Mouse (Mus musculus) forelimb bud, embryonic 11.5 days (tissue): ENCODE data around the gene Pan2.
"Not testable (repeated sequence)": the region's sequence is repeated elsewhere in the genome, so short reads cannot be mapped to it uniquely, and the experiment has no call there.

Experiments
- DNase-seq: peaks from one replicate; pipeline ENCODE4 v3.0.0-alpha.2; 2012; ENCODE audit warnings: low read depth, low spot score

Pan2 gene

GRCm38 (mm10) chr10:128283604-128284579, 19.2 kb upstream of the Pan2 start:
- DNase-seq, result peak; percentile 72

GRCm38 (mm10) chr10:128290594-128290993, 12.5 kb upstream of the Pan2 start:
- DNase-seq, result not testable (repeated sequence)

GRCm38 (mm10) chr10:128296370-128297090, 6.6 kb upstream of the Pan2 start:
- DNase-seq, result no peak

GRCm38 (mm10) chr10:128297221-128297620, 5.9 kb upstream of the Pan2 start:
- no peak for DNase-seq

- no peak for DNase-seq
Measured at GRCm38 (mm10) chr10:128297622-128298021, 5.5 kb upstream of the Pan2 start.

- DNase-seq, result no peak
Measured at GRCm38 (mm10) chr10:128298243-128298642, 4.9 kb upstream of the Pan2 start.

- DNase-seq, result no peak
Measured at GRCm38 (mm10) chr10:128298702-128299171, 4.4 kb upstream of the Pan2 start, which contains the start of gene Il23a. Gene Il23a (minus strand): TSS chr10:128298752.

GRCm38 (mm10) chr10:128302357-128302756, 778 bp upstream of the Pan2 start:
- DNase-seq, result no peak

GRCm38 (mm10) chr10:128302785-128303125, 380 bp upstream of the Pan2 start:
- no peak for DNase-seq

GRCm38 (mm10) chr10:128309654-128310053, 6.5 kb downstream of the Pan2 start:
- DNase-seq, result no peak

- no peak for DNase-seq
Measured at GRCm38 (mm10) chr10:128310177-128310576, 7.0 kb downstream of the Pan2 start.

- DNase-seq, result no peak
Measured at GRCm38 (mm10) chr10:128310902-128311301, 7.8 kb downstream of the Pan2 start.

- no peak for DNase-seq
Measured at GRCm38 (mm10) chr10:128315578-128315977, 12.4 kb downstream of the Pan2 start.

GRCm38 (mm10) chr10:128321641-128322040, 18.5 kb downstream of the Pan2 start:
- no peak for DNase-seq

- peak; percentile 97 for DNase-seq
Measured at GRCm38 (mm10) chr10:128322141-128323108, 19.3 kb downstream of the Pan2 start, which contains the start of gene Cnpy2. Gene Cnpy2 (plus strand): TSS chr10:128322459.

GRCm38 (mm10) chr10:128323516-128323915, 20.4 kb downstream of the Pan2 start:
- no peak for DNase-seq

GRCm38 (mm10) chr10:128326825-128327224, 23.7 kb downstream of the Pan2 start:
- DNase-seq, result no peak

GRCm38 (mm10) chr10:128327610-128328009, 24.5 kb downstream of the Pan2 start:
- DNase-seq, result no peak

- DNase-seq, result not testable (repeated sequence)
Measured at GRCm38 (mm10) chr10:128332358-128333249, 29.5 kb downstream of the Pan2 start.

GRCm38 (mm10) chr10:128335582-128335981, 32.4 kb downstream of the Pan2 start:
- DNase-seq, result peak; percentile 73
